Mouse (Mus musculus) forebrain, embryonic 11.5 days (tissue): ENCODE measurements at regions not wholly inside any gene's neighbourhood (a gene's known extent, or its start where the extent isn't known, plus 50 kb on each side); places are given as distances from the start of the nearest gene placed in this dataset.

Experiments
- ATAC-seq: fragments of 200-750 bp; cut with Nextera tagmentation; replicated peaks from 2 replicates; pipeline ENCODE4 v1.8.0; 2017; ENCODE audit warnings: moderate TSS enrichment; ENCODE audit not compliant: low FRiP score
- DNase-seq: peaks from one replicate; pipeline ENCODE4 v3.0.0-alpha.2; 2017; ENCODE audit warnings: low spot score
- H3K27ac ChIP-seq: fragments of 300-500 bp; sonication (generic); 2 replicates; pipeline ENCODE4 v1.5.1; 2014; ENCODE audit warnings: low read depth, low read length
- H3K27me3 ChIP-seq: fragments of 300-500 bp; sonication (generic); 2 replicates; pipeline ENCODE4 v1.6.1; 2014; ENCODE audit warnings: mild to moderate bottlenecking, low read length, mixed read lengths; ENCODE audit not compliant: control insufficient read depth, insufficient read depth
- H3K36me3 ChIP-seq: fragments of 300-500 bp; sonication (generic); 2 replicates; pipeline ENCODE4 v1.6.1; 2014; ENCODE audit warnings: mild to moderate bottlenecking, low read length, moderate library complexity, mixed read lengths; ENCODE audit not compliant: control insufficient read depth, insufficient read depth
- H3K4me1 ChIP-seq: fragments of 300-500 bp; sonication (generic); replicated peaks from 2 replicates; pipeline ENCODE4 v1.6.1; 2014; ENCODE audit warnings: low read length, mixed read lengths; ENCODE audit not compliant: control insufficient read depth, insufficient read depth
- H3K4me2 ChIP-seq: fragments of 300-500 bp; sonication (generic); 2 replicates; pipeline ENCODE4 v1.6.1; 2014; ENCODE audit warnings: low read depth, mild to moderate bottlenecking, low read length, moderate library complexity, mixed read lengths; ENCODE audit not compliant: severe bottlenecking
- H3K4me3 ChIP-seq: fragments of 300-500 bp; sonication (generic); 2 replicates; pipeline ENCODE4 v1.5.1; 2014; ENCODE audit warnings: low read depth, low read length
- H3K9ac ChIP-seq: fragments of 300-500 bp; sonication (generic); 2 replicates; pipeline ENCODE4 v1.6.1; 2014; ENCODE audit warnings: low read length
- H3K9me3 ChIP-seq: fragments of 300-500 bp; sonication (generic); 2 replicates; pipeline ENCODE4 v1.6.1; 2016; ENCODE audit warnings: low read length, mixed read lengths; ENCODE audit not compliant: control insufficient read depth
- WGBS: fragments of 180-500 bp; shearing (Covaris S2); extraction: QIAGEN DNeasy Blood & Tissue Kit; methylation state at CpG from one replicate; pipeline ENCODE4 v1.1.7; 2014; 5-methylcytosine and 5-hydroxymethylcytosine counted together

DNA sequence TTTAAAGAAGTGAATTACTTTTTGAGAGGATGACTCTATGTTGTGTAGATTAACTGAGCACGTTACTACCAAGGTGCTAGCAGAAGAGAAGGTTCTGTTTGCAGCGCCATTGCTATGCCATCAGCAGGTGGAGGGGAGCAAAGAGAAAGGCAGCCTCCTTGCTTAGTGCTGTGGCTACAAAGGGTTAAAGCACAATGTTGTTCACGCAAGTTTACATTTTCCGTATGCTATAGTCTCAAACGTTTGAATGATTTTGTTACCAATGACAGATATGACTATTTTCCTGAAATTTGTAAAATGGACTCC lies 247.1 kb upstream of the Nr2f1 start:
- Histone ChIP-seq H3K27me3 (no peaks in the 10 kb centered on the region), H3K4me3 (no peak overlapping the region), H3K9me3 (no peaks in the 10 kb centered on the region), H3K27ac (peak overlapping the region; percentile 74; the same call in 1 of the 2 replicates), H3K4me1 (peaks cover 12% of the 10 kb centered on the region; the same call in 1 of the 2 replicates), H3K36me3 (no peaks in the 10 kb centered on the region), H3K9ac (no peak overlapping the region), H3K4me2 (peak overlapping the region; percentile 32; the same call in 1 of the 2 replicates)
- ATAC-seq (no peak), DNase-seq (no peak)
- 28% methylated on average over 5 of the region's 5 CpGs for WGBS

DNA sequence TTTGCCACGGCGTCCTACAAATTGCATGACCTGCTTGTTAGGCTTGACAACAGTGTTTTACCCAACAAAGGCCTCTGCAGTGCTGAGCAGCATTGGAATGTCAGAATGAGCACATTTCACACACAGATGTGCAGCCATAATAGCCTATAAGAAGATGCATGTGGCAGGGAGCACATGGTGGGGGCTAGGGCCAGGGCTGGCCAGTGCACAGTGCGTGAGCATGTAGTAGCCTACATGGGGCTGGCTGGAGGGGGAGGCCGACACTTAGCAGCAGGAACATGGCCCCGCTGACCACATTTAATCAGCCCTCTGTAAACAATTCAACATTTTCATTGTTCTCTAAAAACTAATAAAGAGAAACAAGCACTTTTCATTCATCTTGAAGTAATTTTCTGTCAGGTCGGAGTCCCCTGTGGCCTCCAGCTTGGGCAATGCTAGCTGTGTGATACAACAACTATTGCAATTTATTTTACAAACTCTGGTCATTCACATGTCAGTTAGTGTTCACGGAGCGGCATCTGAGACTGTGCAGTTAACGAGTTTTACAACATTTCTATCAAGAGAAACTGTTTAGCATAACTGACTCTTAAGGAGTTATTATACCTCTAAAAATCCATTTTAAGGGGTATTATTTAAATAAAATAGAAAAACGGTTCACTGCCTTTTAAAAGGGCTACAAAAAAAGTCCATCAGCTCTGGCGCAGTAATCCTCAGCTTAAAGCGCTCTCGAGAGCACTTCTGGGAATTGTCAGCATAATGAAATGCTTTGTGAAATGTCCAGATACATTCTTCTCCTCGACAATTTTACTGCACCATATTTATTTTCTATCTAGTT lies 246.6 kb upstream of the Nr2f1 start:
- Histone ChIP-seq H3K36me3 (no peaks in the 10 kb centered on the region), H3K4me3 (no peak overlapping the region; the same call in 1 of the 2 replicates), H3K9ac (peak overlapping the region; percentile 27; the same call in 1 of the 2 replicates), H3K9me3 (no peaks in the 10 kb centered on the region), H3K4me1 (peaks cover 10% of the 10 kb centered on the region; the same call in 1 of the 2 replicates), H3K4me2 (peak overlapping the region; percentile 32; the same call in 1 of the 2 replicates), H3K27ac (peak overlapping the region; percentile 74; the same call in 1 of the 2 replicates), H3K27me3 (no peaks in the 10 kb centered on the region)
- ATAC-seq (peak; percentile 97), DNase-seq (peak; percentile 78)
- WGBS, result 16% methylated on average over 14 of the region's 14 CpGs

DNA sequence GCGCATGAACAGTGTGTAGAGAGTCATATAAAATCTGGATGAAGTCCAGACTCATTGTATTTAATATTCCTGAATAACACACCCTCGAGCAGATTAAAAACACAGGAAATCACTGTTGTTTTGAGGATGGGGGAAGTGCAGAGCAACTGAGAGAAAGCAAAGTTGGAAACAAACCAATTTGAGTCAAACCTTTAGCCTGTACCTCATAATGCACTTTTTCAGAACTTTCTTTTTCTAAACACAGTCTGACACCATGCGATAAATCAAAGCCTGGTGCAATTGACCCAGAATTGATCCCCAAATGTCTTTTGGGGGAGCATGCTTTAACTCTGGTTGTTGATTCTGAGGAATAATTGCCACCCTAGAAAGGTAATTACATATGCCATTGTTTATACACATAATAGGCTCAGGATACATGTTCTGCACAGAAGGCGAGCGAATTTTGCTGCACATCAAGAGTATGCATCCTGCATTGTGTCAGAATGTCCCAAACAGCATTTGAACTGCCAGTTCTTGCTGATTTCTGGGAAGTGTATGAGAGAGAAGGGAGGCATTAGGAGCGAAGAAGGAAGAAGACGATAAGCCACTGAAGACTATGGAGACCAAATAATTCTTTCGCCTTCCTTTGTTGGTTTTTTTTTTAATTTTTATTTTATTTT lies 245.3 kb upstream of the Nr2f1 start:
- Histone ChIP-seq H3K27me3 (no peaks in the 10 kb centered on the region), H3K27ac (peak overlapping the region; percentile 37; the same call in 1 of the 2 replicates), H3K4me1 (peaks cover 10% of the 10 kb centered on the region; the same call in 1 of the 2 replicates), H3K4me3 (no peak overlapping the region), H3K9ac (no peak overlapping the region), H3K4me2 (no peak overlapping the region), H3K9me3 (no peaks in the 10 kb centered on the region), H3K36me3 (no peaks in the 10 kb centered on the region)
- ATAC-seq, result no peak; the same call in 1 of the 2 replicates
- no peak for DNase-seq
- WGBS, result 43% methylated on average over 8 of the region's 8 CpGs

DNA sequence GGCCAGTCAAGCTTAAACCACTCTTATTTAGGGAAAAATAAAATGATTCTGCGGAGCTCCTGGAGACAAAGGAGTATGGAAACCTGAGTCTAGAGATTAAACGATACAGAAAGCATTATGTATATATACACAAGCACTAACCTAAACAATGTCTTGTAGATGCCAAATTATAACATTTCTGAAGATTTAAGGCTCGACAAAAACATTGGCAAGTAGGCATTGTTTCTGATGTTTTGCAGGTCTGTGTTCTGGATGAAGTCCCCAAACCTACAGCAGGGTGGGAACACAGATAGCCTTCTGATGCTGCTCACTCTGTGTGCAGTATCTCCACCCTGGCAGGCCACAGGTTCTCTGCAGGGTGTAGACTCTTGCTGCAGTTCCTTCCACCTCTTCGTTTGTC lies 228.9 kb upstream of the Nr2f1 start:
- ATAC-seq (no peak), DNase-seq (no peak)
- Histone ChIP-seq H3K36me3 (no peaks in the 10 kb centered on the region), H3K27me3 (no peaks in the 10 kb centered on the region), H3K9me3 (no peaks in the 10 kb centered on the region), H3K27ac (peak overlapping the region; percentile 67), H3K4me2 (peak overlapping the region; percentile 46; the same call in 1 of the 2 replicates), H3K4me1 (peaks cover 8% of the 10 kb centered on the region; the same call in 1 of the 2 replicates), H3K4me3 (no peak overlapping the region), H3K9ac (no peak overlapping the region; the same call in 1 of the 2 replicates)
- WGBS, result 42% methylated on average over 4 of the region's 4 CpGs

DNA sequence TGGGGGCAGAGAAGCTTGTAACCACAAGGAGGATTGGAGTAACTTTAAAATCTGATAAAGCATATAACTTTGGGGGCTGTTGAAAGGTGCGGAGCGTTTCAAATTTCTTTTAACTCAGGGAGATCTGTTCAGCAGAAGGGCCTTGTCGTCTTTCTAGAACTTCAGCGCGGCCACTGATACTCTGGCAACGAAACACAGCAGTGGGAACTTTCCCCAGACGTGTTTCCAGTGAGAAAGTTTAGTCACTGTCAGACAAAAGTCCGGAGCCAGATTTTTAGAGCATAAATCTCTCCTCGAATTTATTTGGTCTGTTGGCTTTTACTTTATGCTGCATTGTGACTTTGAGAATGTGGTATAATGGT lies 228.5 kb upstream of the Nr2f1 start:
- Histone ChIP-seq H3K4me1 (peaks cover 8% of the 10 kb centered on the region; the same call in 1 of the 2 replicates), H3K27ac (peak overlapping the region; percentile 67), H3K4me3 (no peak overlapping the region), H3K27me3 (no peaks in the 10 kb centered on the region), H3K9ac (peak overlapping the region; percentile 5; the same call in 1 of the 2 replicates), H3K4me2 (peak overlapping the region; percentile 46), H3K9me3 (no peaks in the 10 kb centered on the region), H3K36me3 (no peaks in the 10 kb centered on the region)
- no peak for ATAC-seq
- DNase-seq, result no peak
- WGBS, result 7% methylated on average over 9 of the region's 9 CpGs

DNA sequence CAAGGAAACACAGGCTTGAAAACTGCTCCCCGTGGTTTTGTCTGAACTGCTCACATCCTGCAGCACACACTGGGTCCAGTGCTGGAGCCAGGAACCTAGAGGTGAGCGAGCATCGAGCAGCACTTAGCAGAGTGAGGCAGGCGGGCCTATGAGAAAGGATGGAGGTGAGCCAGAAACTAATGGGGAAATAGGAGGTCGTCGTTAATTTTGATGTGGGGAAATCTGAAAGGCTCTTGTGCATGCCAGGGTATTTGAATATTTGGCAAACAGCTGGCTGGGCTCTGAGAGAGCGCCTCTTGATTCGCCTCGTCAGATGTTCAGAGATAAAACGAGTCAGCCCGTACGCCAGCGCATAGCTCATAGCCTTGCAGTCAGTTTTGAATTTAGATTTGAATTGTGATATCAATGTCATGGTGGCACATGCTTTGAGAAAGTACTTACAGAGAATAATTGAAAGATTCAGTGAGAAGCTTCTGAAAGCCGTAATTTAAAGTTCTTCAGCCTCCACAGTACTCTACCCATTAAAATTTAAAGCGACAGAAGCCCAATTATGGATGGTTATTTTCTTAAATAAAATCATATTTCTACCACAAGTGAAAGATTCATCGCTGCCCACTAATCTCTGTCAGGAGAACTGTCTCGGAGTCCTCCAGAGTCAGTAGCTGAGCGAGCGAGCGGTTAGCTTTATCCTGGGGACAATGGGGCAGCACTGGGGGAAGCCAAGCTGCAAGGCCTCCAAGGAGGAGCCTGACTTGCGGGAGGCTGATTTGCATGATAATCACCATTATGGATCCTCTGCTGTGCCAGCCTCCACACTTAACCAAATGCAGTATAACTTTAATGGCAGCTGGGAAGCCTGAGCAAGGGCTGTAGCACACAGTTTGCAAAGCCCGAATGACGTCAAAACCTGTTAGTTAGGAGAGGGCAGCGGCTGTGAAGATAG lies 227.9 kb upstream of the Nr2f1 start:
- ATAC-seq (peak; percentile 93), DNase-seq (peak; percentile 80)
- Histone ChIP-seq H3K9me3 (no peaks in the 10 kb centered on the region), H3K4me1 (peaks cover 8% of the 10 kb centered on the region; the same call in 1 of the 2 replicates), H3K4me3 (peak overlapping the region; percentile 12; the same call in 1 of the 2 replicates), H3K27me3 (no peaks in the 10 kb centered on the region), H3K9ac (peak overlapping the region; percentile 41), H3K36me3 (no peaks in the 10 kb centered on the region), H3K4me2 (peak overlapping the region; percentile 46), H3K27ac (peak overlapping the region; percentile 67)
- WGBS, result 4% methylated on average over 24 of the region's 24 CpGs

DNA sequence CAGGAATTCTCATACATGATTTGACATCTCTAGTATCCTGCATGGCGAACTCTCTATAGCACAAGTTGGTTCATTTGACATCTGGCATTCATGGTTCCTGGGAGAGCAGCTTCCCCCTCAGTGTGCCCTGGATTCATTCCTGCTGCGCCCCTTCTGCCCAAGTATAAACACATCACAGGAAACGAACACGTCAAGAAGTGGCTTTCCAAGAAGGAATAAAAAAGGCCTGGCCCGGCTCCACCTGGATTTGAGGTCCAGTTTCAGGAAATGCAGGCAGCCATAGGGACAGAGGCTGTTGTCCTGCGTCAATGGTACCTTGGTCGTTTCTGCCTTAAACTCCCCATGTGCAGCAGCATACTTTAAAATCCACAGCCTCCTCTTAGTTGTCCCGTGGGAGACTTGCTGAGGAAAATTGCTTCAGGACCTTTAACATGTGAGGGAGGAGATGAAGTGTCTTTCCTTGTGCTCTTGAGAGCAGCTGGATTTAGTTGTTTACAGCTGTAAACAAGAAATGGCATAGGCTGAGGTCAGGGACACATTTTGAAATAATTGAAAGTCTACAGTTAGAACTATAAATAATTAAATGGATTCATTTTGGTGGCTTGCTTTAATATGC lies 226.9 kb upstream of the Nr2f1 start:
- no peaks in the 10 kb centered on the region for H3K9me3 ChIP-seq
- no peak overlapping the region for H3K4me3 ChIP-seq
- H3K36me3 ChIP-seq, result no peaks in the 10 kb centered on the region
- H3K9ac ChIP-seq, result 0 out of 2 replicates have a peak overlapping the region, but pooled peaks have one; percentile 1
- H3K27me3 ChIP-seq, result no peaks in the 10 kb centered on the region
- WGBS, result 39% methylated on average over 8 of the region's 8 CpGs
- DNase-seq (no peak), ATAC-seq (no peak)
- H3K4me2 ChIP-seq, result no peak overlapping the region
- peaks cover 8% of the 10 kb centered on the region; the same call in 1 of the 2 replicates for H3K4me1 ChIP-seq
- H3K27ac ChIP-seq, result no peak overlapping the region

DNA sequence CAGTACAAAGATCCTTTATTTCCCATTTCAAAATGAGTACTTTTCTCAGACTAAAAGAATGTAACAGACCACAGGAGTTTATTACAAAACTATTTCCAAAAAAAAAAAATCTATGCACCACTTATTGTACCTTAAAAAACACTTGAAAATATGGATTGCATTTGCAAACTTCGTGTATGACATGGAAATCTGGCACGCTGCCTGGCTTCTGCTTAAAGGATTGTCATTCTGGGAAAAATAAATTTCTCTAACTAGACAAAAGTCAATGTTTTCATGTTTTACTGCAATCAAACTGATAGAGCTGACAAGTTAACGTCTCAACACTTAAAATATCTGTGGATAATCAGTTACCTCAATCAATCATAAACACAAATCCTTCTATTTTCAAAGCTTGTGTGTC lies 205.5 kb upstream of the Nr2f1 start:
- H3K4me2 ChIP-seq, result no peak overlapping the region
- no peak overlapping the region for H3K4me3 ChIP-seq
- H3K36me3 ChIP-seq, result no peaks in the 10 kb centered on the region
- DNase-seq, result no peak
- H3K9me3 ChIP-seq, result no peaks in the 10 kb centered on the region
- no peaks in the 10 kb centered on the region for H3K27me3 ChIP-seq
- no peak overlapping the region for H3K27ac ChIP-seq
- H3K9ac ChIP-seq, result no peak overlapping the region
- no peak for ATAC-seq
- no peaks in the 10 kb centered on the region for H3K4me1 ChIP-seq
- WGBS, result 86% methylated on average over 3 of the region's 3 CpGs
